Mouse (Mus musculus) E14TG2a.4 (cell line): ENCODE measurements at regions not wholly inside any gene's neighbourhood (a gene's known extent, or its start where the extent isn't known, plus 50 kb on each side); places are given as distances from the start of the nearest gene placed in this dataset.

Experiments
- CTCF ChIP-seq: conservative IDR thresholded peaks from 2 replicates; pipeline ENCODE4 v1.5.1; 2014; ENCODE audit warnings: low read length
- NANOG ChIP-seq: IDR thresholded peaks from 2 replicates; pipeline ENCODE4 v1.6.1; 2014; ENCODE audit warnings: borderline replicate concordance, low read length, mixed read lengths

- TF ChIP-seq CTCF (no peak), NANOG (no peak)
Observed at GRCm38 (mm10) chr11:84619713-84620112, 94.4 kb upstream of the Lhx1 start.
